Mouse (Mus musculus) bone marrow macrophage, adult 2 months (primary cell): ENCODE results near the gene Alkbh2.

ENCODE experiments used
- CTCF ChIP-seq: IDR thresholded peaks from 2 replicates; pipeline ENCODE4 v1.5.1; 2012; ENCODE audit warnings: low read depth, mild to moderate bottlenecking, low read length, moderate library complexity
- POLR2A ChIP-seq: IDR thresholded peaks from 2 replicates; pipeline ENCODE4 v1.6.1; 2012; ENCODE audit warnings: mild to moderate bottlenecking, low read depth, low read length, borderline replicate concordance

- no peak for TF ChIP-seq POLR2A
- TF ChIP-seq CTCF = no peak
Measured at GRCm38 (mm10) chr5:114090421-114091013, 37.5 kb downstream of the Alkbh2 start.
